Mouse (Mus musculus): ENCODE measurements at regions not wholly inside any gene's neighbourhood (a gene's known extent, or its start where the extent isn't known, plus 50 kb on each side); places are given as distances from the start of the nearest gene placed in this dataset.

DNA sequence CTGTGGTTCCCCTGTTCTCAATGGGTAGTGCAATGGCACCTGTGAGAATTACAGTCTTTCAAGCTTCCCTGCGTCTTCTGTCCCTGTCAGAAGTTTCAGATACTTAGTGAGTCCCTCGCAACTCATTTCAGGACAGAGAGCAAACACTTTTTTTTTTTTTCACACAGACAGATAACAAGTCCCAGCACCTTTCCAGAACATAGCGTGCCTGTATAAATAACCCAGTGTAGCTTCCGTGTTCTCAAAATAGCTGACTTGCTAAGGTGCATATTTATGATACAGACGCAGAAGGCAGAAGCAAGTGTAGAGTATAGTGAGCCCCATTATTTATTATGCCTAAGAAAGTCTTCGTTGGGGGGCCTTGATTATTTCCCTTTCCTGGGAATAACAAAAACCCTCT, 929.4 kb downstream of the Robo2 start:
- TF ChIP-seq CTCF (IDR thresholded peaks at IDR 0.05; ENCODE audit: control insufficient read depth, insufficient read depth, low read length) (no peak), POLR2A (IDR thresholded peaks at IDR 0.05; ENCODE audit: borderline replicate concordance, control insufficient read depth, low read depth, low read length) (no peak)

Data from bone marrow, adult 2 months (tissue).